Mouse (Mus musculus) testis, adult 2 months (tissue): ENCODE measurements at regions not wholly inside any gene's neighbourhood (a gene's known extent, or its start where the extent isn't known, plus 50 kb on each side); places are given as distances from the start of the nearest gene placed in this dataset.

ENCODE experiments used
- CTCF ChIP-seq: fragments of 200-500 bp; IDR thresholded peaks from 2 replicates; pipeline ENCODE4 v1.5.1; 2012; ENCODE audit warnings: low read depth, mild to moderate bottlenecking, inconsistent platforms, low read length, moderate library complexity; ENCODE audit not compliant: control insufficient read depth, insufficient read depth, insufficient replicate concordance
- POLR2A ChIP-seq: fragments of 200-500 bp; IDR thresholded peaks from 2 replicates; pipeline ENCODE4 v1.6.1; 2012; ENCODE audit warnings: low read depth, mild to moderate bottlenecking, inconsistent platforms, low read length, moderate library complexity; ENCODE audit not compliant: control insufficient read depth

DNA sequence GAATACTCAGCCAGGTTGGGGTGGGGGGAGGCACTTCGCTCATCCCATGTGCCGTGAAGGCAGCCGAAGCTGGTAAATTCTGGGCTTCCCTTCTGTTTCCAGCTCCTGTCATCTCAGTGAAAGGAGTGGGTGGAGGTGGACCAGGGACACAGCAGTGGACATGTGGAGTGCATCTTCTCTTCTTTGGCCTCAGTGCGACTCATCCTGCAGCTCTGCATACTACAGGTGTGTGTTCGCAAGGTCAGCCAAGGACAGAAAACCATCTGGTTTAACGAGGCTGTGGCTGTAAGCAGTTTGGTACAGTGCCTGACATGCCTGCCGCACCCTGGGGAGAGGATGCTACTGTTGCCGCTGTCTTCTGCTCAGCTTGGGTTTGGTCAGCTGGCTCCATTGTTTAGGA is 386.3 kb upstream of the Myt1l start:
- no peak for TF ChIP-seq POLR2A
- TF ChIP-seq CTCF = no peak
